Mouse (Mus musculus) intestine, embryonic 15.5 days (tissue): Measurements from ENCODE around the gene Tmem255b. TPM values are rescaled to one million over a fixed set of nuclear protein-coding genes. Genes with fewer than 3 reads are reported as not detected.

Source experiments
- ATAC-seq: fragments of 200-750 bp; cut with Nextera tagmentation; 2 replicates; pipeline ENCODE4 v1.8.0; 2017; ENCODE audit warnings: moderate TSS enrichment, moderate library complexity
- H3K27ac ChIP-seq: fragments of 300-500 bp; sonication (generic); 2 replicates; pipeline ENCODE4 v1.5.1; 2015; ENCODE audit warnings: mild to moderate bottlenecking, inconsistent platforms
- H3K27me3 ChIP-seq: fragments of 300-500 bp; sonication (generic); replicated peaks from 2 replicates; pipeline ENCODE4 v1.6.1; 2015; ENCODE audit warnings: inconsistent platforms
- H3K36me3 ChIP-seq: fragments of 300-500 bp; sonication (generic); 2 replicates; pipeline ENCODE4 v1.6.1; 2015; ENCODE audit warnings: inconsistent platforms
- H3K4me1 ChIP-seq: fragments of 300-500 bp; sonication (generic); replicated peaks from 2 replicates; pipeline ENCODE4 v1.6.1; 2015; ENCODE audit warnings: inconsistent platforms
- H3K4me2 ChIP-seq: fragments of 300-500 bp; sonication (generic); replicated peaks from 2 replicates; pipeline ENCODE4 v1.6.1; 2015; ENCODE audit warnings: mild to moderate bottlenecking, inconsistent platforms
- H3K4me3 ChIP-seq: fragments of 300-500 bp; sonication (generic); replicated peaks from 2 replicates; pipeline ENCODE4 v1.5.1; 2015; ENCODE audit warnings: inconsistent platforms
- H3K9ac ChIP-seq: fragments of 300-500 bp; sonication (generic); 2 replicates; pipeline ENCODE4 v1.6.1; 2015; ENCODE audit warnings: inconsistent platforms
- H3K9me3 ChIP-seq: fragments of 300-500 bp; sonication (generic); 2 replicates; pipeline ENCODE4 v1.6.1; 2016; ENCODE audit warnings: inconsistent platforms
- WGBS: fragments of 180-500 bp; shearing (Covaris S2); methylation state at CpG from one replicate; pipeline ENCODE4 v1.1.7; 2015; 5-methylcytosine and 5-hydroxymethylcytosine counted together
- polyA plus RNA-seq: library from polyadenylated mRNA; unstranded; fragments of >200 nt; fragmentation: Nextera tagmentation; extraction: Ambion mirVana; gene quantifications from 2 replicates; pipeline ENCODE4 v1.2.1, GENCODE M21; 2015

Tmem255b gene
- polyA plus RNA-seq, 1 experiment from 2014 or later: 2.2 TPM

- Histone ChIP-seq H3K4me2 (no peak overlapping the region), H3K9ac (no peak overlapping the region), H3K27ac (no peak overlapping the region), H3K4me1 (0 out of 2 replicates have a peak, but pooled peaks cover 4% of the 10 kb centered on the region), H3K4me3 (no peak overlapping the region), H3K9me3 (no peaks in the 10 kb centered on the region), H3K27me3 (no peaks in the 10 kb centered on the region), H3K36me3 (no peaks in the 10 kb centered on the region)
- 60% methylated on average over 7 of the region's 7 CpGs for WGBS
- no peak for ATAC-seq
Measured at GRCm38 (mm10) chr8:13481089-13481554, 46.1 kb downstream of the Tmem255b start.

- Histone ChIP-seq H3K27ac (no peak overlapping the region), H3K9me3 (no peaks in the 10 kb centered on the region), H3K27me3 (no peaks in the 10 kb centered on the region), H3K4me3 (no peak overlapping the region), H3K36me3 (no peaks in the 10 kb centered on the region), H3K4me2 (no peak overlapping the region), H3K9ac (no peak overlapping the region), H3K4me1 (0 out of 2 replicates have a peak, but pooled peaks cover 4% of the 10 kb centered on the region)
- 91% methylated on average over 3 of the region's 3 CpGs for WGBS
- ATAC-seq: no peak
Measured at GRCm38 (mm10) chr8:13481596-13481995, 46.6 kb downstream of the Tmem255b start.

GRCm38 (mm10) chr8:13482101-13482801 is 47.3 kb downstream of the Tmem255b start:
- H3K9ac ChIP-seq: no peak overlapping the region
- no peaks in the 10 kb centered on the region for H3K27me3 ChIP-seq
- H3K36me3 ChIP-seq: no peaks in the 10 kb centered on the region
- H3K9me3 ChIP-seq: no peaks in the 10 kb centered on the region
- ATAC-seq: no peak
- WGBS: 79% methylated on average over 2 of the region's 2 CpGs
- H3K4me3 ChIP-seq: no peak overlapping the region
- no peak overlapping the region for H3K27ac ChIP-seq
- H3K4me2 ChIP-seq: no peak overlapping the region
- H3K4me1 ChIP-seq: 0 out of 2 replicates have a peak, but pooled peaks cover 4% of the 10 kb centered on the region

- WGBS: 86% methylated on average over 5 of the region's 5 CpGs
Measured at GRCm38 (mm10) chr8:13483191-13483590, 48.2 kb downstream of the Tmem255b start.

GRCm38 (mm10) chr8:13489351-13489750 is 54.4 kb downstream of the Tmem255b start:
- H3K27me3 ChIP-seq: peaks cover 4% of the 10 kb centered on the region; the same call in 1 of the 2 replicates
- H3K4me3 ChIP-seq: no peak overlapping the region
- ATAC-seq: no peak
- WGBS: 82% methylated on average over 3 of the region's 3 CpGs
- H3K36me3 ChIP-seq: no peaks in the 10 kb centered on the region
- no peak overlapping the region for H3K27ac ChIP-seq
- H3K9ac ChIP-seq: no peak overlapping the region
- H3K4me1 ChIP-seq: peaks cover 13% of the 10 kb centered on the region
- no peak overlapping the region for H3K4me2 ChIP-seq
- no peaks in the 10 kb centered on the region for H3K9me3 ChIP-seq

More at GRCm38 (mm10) chr8:13483191-13483590, 48.2 kb downstream of the Tmem255b start:
- Histone ChIP-seq H3K4me1 (0 out of 2 replicates have a peak, but pooled peaks cover 4% of the 10 kb centered on the region), H3K4me2 (no peak overlapping the region), H3K4me3 (no peak overlapping the region), H3K9me3 (no peaks in the 10 kb centered on the region), H3K9ac (no peak overlapping the region), H3K36me3 (no peaks in the 10 kb centered on the region), H3K27ac (no peak overlapping the region), H3K27me3 (no peaks in the 10 kb centered on the region)
- ATAC-seq: no peak

- H3K27ac ChIP-seq: no peak overlapping the region
- WGBS: 53% methylated on average over 13 of the region's 13 CpGs
- peaks cover 15% of the 10 kb centered on the region for H3K4me1 ChIP-seq
- ATAC-seq: no peak
- no peak overlapping the region for H3K9ac ChIP-seq
- no peaks in the 10 kb centered on the region for H3K36me3 ChIP-seq
- no peak overlapping the region for H3K4me3 ChIP-seq
- peaks cover 4% of the 10 kb centered on the region; the same call in 1 of the 2 replicates for H3K27me3 ChIP-seq
- H3K4me2 ChIP-seq: no peak overlapping the region
- no peaks in the 10 kb centered on the region for H3K9me3 ChIP-seq
Measured at GRCm38 (mm10) chr8:13489986-13490910, 55.3 kb downstream of the Tmem255b start.

- H3K4me3 ChIP-seq: no peak overlapping the region
- H3K9ac ChIP-seq: no peak overlapping the region
- H3K27ac ChIP-seq: no peak overlapping the region
Measured at GRCm38 (mm10) chr8:13491491-13492010, 56.6 kb downstream of the Tmem255b start.

GRCm38 (mm10) chr8:13492198-13492995 is 57.4 kb downstream of the Tmem255b start:
- no peak overlapping the region for H3K27ac ChIP-seq
- no peak overlapping the region for H3K4me2 ChIP-seq
- ATAC-seq: 0 out of 2 replicates have a peak, but pooled peaks have one; percentile 26
- WGBS: 57% methylated on average over 9 of the region's 9 CpGs
- H3K9me3 ChIP-seq: no peaks in the 10 kb centered on the region
- H3K4me1 ChIP-seq: peaks cover 15% of the 10 kb centered on the region
- H3K4me3 ChIP-seq: no peak overlapping the region
- H3K36me3 ChIP-seq: no peaks in the 10 kb centered on the region
- no peak overlapping the region for H3K9ac ChIP-seq
- peaks cover 4% of the 10 kb centered on the region; the same call in 1 of the 2 replicates for H3K27me3 ChIP-seq

More at GRCm38 (mm10) chr8:13491491-13492010, 56.6 kb downstream of the Tmem255b start:
- peaks cover 15% of the 10 kb centered on the region for H3K4me1 ChIP-seq
- no peak overlapping the region for H3K4me2 ChIP-seq
- peaks cover 4% of the 10 kb centered on the region; the same call in 1 of the 2 replicates for H3K27me3 ChIP-seq
- no peak for ATAC-seq
- no peaks in the 10 kb centered on the region for H3K9me3 ChIP-seq
- 86% methylated on average over 14 of the region's 14 CpGs for WGBS
- H3K36me3 ChIP-seq: no peaks in the 10 kb centered on the region

GRCm38 (mm10) chr8:13493011-13493410 is 58.0 kb downstream of the Tmem255b start:
- H3K9ac ChIP-seq: no peak overlapping the region; the same call in 1 of the 2 replicates
- ATAC-seq: no peak
- peaks cover 4% of the 10 kb centered on the region; the same call in 1 of the 2 replicates for H3K27me3 ChIP-seq
- H3K4me1 ChIP-seq: peaks cover 15% of the 10 kb centered on the region
- 50% methylated on average over 11 of the region's 11 CpGs for WGBS
- peak overlapping the region; percentile 65 for H3K4me3 ChIP-seq
- no peaks in the 10 kb centered on the region for H3K36me3 ChIP-seq
- H3K9me3 ChIP-seq: no peaks in the 10 kb centered on the region
- peak overlapping the region; percentile 96 for H3K4me2 ChIP-seq
- H3K27ac ChIP-seq: no peak overlapping the region

- ATAC-seq: peak; percentile 76
- no peak within 1 kb of the TSS for H3K27ac ChIP-seq
- H3K36me3 ChIP-seq: no peaks in the 10 kb centered on the region
- H3K9ac ChIP-seq: peak within 1 kb of the TSS; percentile 65
- no peaks in the 10 kb centered on the region for H3K9me3 ChIP-seq
- peaks cover 15% of the 10 kb centered on the region for H3K4me1 ChIP-seq
- H3K27me3 ChIP-seq: peaks cover 4% of the 10 kb centered on the region; the same call in 1 of the 2 replicates
- H3K4me2 ChIP-seq: peak within 1 kb of the TSS; percentile 96
- 2% methylated on average over 56 of the region's 64 CpGs for WGBS
- peak within 1 kb of the TSS; percentile 65 for H3K4me3 ChIP-seq
Measured at GRCm38 (mm10) chr8:13493858-13494631, 59.1 kb downstream of the Tmem255b start, which contains the start of gene Gas6. Gene Gas6, minus strand, starts transcription at chr8:13494490.

GRCm38 (mm10) chr8:13501221-13501620 is 66.2 kb downstream of the Tmem255b start:
- WGBS: 83% methylated on average over 3 of the region's 3 CpGs
- no peak overlapping the region for H3K4me3 ChIP-seq
- no peak for ATAC-seq

More at GRCm38 (mm10) chr8:13501221-13501620, 66.2 kb downstream of the Tmem255b start:
- Histone ChIP-seq H3K9ac (no peak overlapping the region), H3K4me1 (peaks cover 7% of the 10 kb centered on the region; the same call in 1 of the 2 replicates), H3K36me3 (no peaks in the 10 kb centered on the region), H3K27me3 (no peaks in the 10 kb centered on the region), H3K4me2 (no peak overlapping the region), H3K27ac (no peak overlapping the region), H3K9me3 (no peaks in the 10 kb centered on the region)
